Mouse (Mus musculus) myocyte (in vitro differentiated cells): ENCODE measurements at regions not wholly inside any gene's neighbourhood (a gene's known extent, or its start where the extent isn't known, plus 50 kb on each side); places are given as distances from the start of the nearest gene placed in this dataset.

ENCODE experiments used
- E2F4 ChIP-seq: IDR thresholded peaks from one replicate; pipeline ENCODE4 v1.6.1; 2011; ENCODE audit warnings: mild to moderate bottlenecking, control low read depth, moderate library complexity; ENCODE audit not compliant: insufficient read depth
- MAX ChIP-seq: IDR thresholded peaks from one replicate; pipeline ENCODE4 v1.6.1; 2011; ENCODE audit warnings: low read depth, mild to moderate bottlenecking, control low read depth
- MYOD1 ChIP-seq, 3 experiments: IDR thresholded peaks; one replicate each; pipeline ENCODE4 v1.6.1; 2011; ENCODE audit warnings: control low read depth in 2 of 3, low read depth in 2 of 3, mild to moderate bottlenecking in 2 of 3, moderate library complexity in 1 of 3; ENCODE audit not compliant: insufficient read length in 2 of 3, control insufficient read depth in 1 of 3
- MYOG ChIP-seq, 3 experiments: IDR thresholded peaks; one replicate each; pipeline ENCODE4 v1.6.1; 2011; ENCODE audit warnings: control low read depth in 2 of 3, low read depth in 2 of 3, mild to moderate bottlenecking in 2 of 3; ENCODE audit not compliant: insufficient read length in 2 of 3, control insufficient read depth in 1 of 3, insufficient read depth in 1 of 3
- POLR2A ChIP-seq: IDR thresholded peaks from one replicate; pipeline ENCODE4 v1.6.1; 2011; ENCODE audit warnings: low read depth, mild to moderate bottlenecking, control low read depth, moderate library complexity; ENCODE audit not compliant: insufficient read length
- POLR2AphosphoS2 ChIP-seq: IDR thresholded peaks from one replicate; pipeline ENCODE4 v1.6.1; 2011; ENCODE audit warnings: low read depth, control low read depth; ENCODE audit not compliant: insufficient read length
- REST ChIP-seq: IDR thresholded peaks from one replicate; pipeline ENCODE4 v1.6.1; 2011; ENCODE audit warnings: mild to moderate bottlenecking, control low read depth, moderate library complexity; ENCODE audit not compliant: insufficient read depth, insufficient read length
- SRF ChIP-seq: IDR thresholded peaks from one replicate; pipeline ENCODE4 v1.6.1; 2011; ENCODE audit warnings: low read depth; ENCODE audit not compliant: control insufficient read depth, insufficient read length
- TCF12 ChIP-seq: IDR thresholded peaks from one replicate; pipeline ENCODE4 v1.6.1; 2011; ENCODE audit warnings: mild to moderate bottlenecking, control low read depth; ENCODE audit not compliant: poor library complexity, insufficient read depth, severe bottlenecking
- USF1 ChIP-seq: IDR thresholded peaks from one replicate; pipeline ENCODE4 v1.6.1; 2011; ENCODE audit warnings: low read depth, mild to moderate bottlenecking, control low read depth, moderate library complexity

- TF ChIP-seq POLR2A (no peak), USF1 (no peak), POLR2AphosphoS2 (no peak), TCF12 (no peak), REST (no peak), E2F4 (no peak), MYOD1 (IDR thresholded peaks at IDR 0.05; ENCODE audit: control insufficient read depth in 1 of 3, insufficient read length in 2 of 3, low read depth in 2 of 3) (no peak), SRF (no peak), MYOG (IDR thresholded peaks at IDR 0.05; ENCODE audit: control insufficient read depth in 1 of 3, insufficient read depth in 1 of 3, insufficient read length in 2 of 3, low read depth in 2 of 3) (no peak), MAX (no peak)
Measured at GRCm38 (mm10) chr9:101340796-101341465, 89.3 kb upstream of the Ppp2r3a start.
